Mouse (Mus musculus) limb, embryonic 14.5 days (tissue): ENCODE measurements around the gene Exosc9. TPM values are rescaled to one million over a fixed set of nuclear protein-coding genes. Genes with fewer than 3 reads are reported as not detected.
A peak's percentile ranks its signal among the peaks of the same experiment; 100 is the strongest.
"Not testable (repeated sequence)": the region's sequence is repeated elsewhere in the genome, so short reads cannot be mapped to it uniquely, and the experiment has no call there.

Experiments used
- ATAC-seq: fragments of 200-750 bp; cut with Nextera tagmentation; 2 replicates; pipeline ENCODE4 v1.8.0; 2017; ENCODE audit warnings: low read depth, moderate number of reproducible peaks, moderate TSS enrichment; ENCODE audit not compliant: low FRiP score
- DNase-seq: peaks from one replicate; pipeline ENCODE4 v3.0.0-alpha.2; 2015; ENCODE audit warnings: low spot score
- H3K27ac ChIP-seq: fragments of 300-500 bp; sonication (generic); replicated peaks from 2 replicates; pipeline ENCODE4 v1.5.1; 2014; ENCODE audit warnings: low read depth, mild to moderate bottlenecking, low read length, moderate library complexity, mixed read lengths
- H3K27me3 ChIP-seq: fragments of 300-500 bp; sonication (generic); 2 replicates; pipeline ENCODE4 v1.6.1; 2014; ENCODE audit warnings: low read length, mixed read lengths; ENCODE audit not compliant: control insufficient read depth, insufficient read depth
- H3K36me3 ChIP-seq: fragments of 300-500 bp; sonication (generic); 2 replicates; pipeline ENCODE4 v1.6.1; 2014; ENCODE audit warnings: mild to moderate bottlenecking, low read length, moderate library complexity, mixed read lengths; ENCODE audit not compliant: control insufficient read depth, insufficient read depth
- H3K4me1 ChIP-seq: fragments of 300-500 bp; sonication (generic); 2 replicates; pipeline ENCODE4 v1.6.1; 2014; ENCODE audit warnings: antibody characterized with exemption, low read length, mixed read lengths; ENCODE audit not compliant: control insufficient read depth, insufficient read depth
- H3K4me2 ChIP-seq: fragments of 300-500 bp; sonication (generic); replicated peaks from 2 replicates; pipeline ENCODE4 v1.6.1; 2014; ENCODE audit warnings: low read depth, mild to moderate bottlenecking, low read length, moderate library complexity; ENCODE audit not compliant: severe bottlenecking
- H3K4me3 ChIP-seq: fragments of 300-500 bp; sonication (generic); replicated peaks from 2 replicates; pipeline ENCODE4 v1.5.1; 2014; ENCODE audit warnings: low read length
- H3K9ac ChIP-seq: fragments of 300-500 bp; sonication (generic); 2 replicates; pipeline ENCODE4 v1.6.1; 2014; ENCODE audit warnings: mild to moderate bottlenecking, low read depth, low read length, moderate library complexity; ENCODE audit not compliant: severe bottlenecking
- H3K9me3 ChIP-seq: fragments of 300-500 bp; sonication (generic); 2 replicates; pipeline ENCODE4 v1.6.1; 2016; ENCODE audit warnings: low read length; ENCODE audit not compliant: control insufficient read depth
- POLR2A ChIP-seq: fragments of 200-500 bp; IDR thresholded peaks from 2 replicates; pipeline ENCODE4 v1.8.0; 2012; ENCODE audit warnings: inconsistent platforms, mild to moderate bottlenecking, moderate library complexity, borderline replicate concordance; ENCODE audit not compliant: insufficient read depth, insufficient read length; ENCODE audit errors: extremely low read depth
- WGBS: fragments of 180-500 bp; shearing (Covaris S2); extraction: QIAGEN DNeasy Blood & Tissue Kit; methylation state at CpG from one replicate; pipeline ENCODE4 v1.1.7; 2014; 5-methylcytosine and 5-hydroxymethylcytosine counted together
- polyA plus RNA-seq, 2 experiments: library from polyadenylated mRNA; depleted of rRNA in 1 of 2; stranded (reverse) in 1 of 2; unstranded in 1 of 2; fragments of >200 nt; fragmentation: Nextera tagmentation in 1 of 2; extraction: Ambion mirVana in 1 of 2; gene quantifications; 2 replicates each; pipeline versions ENCODE4 v1.2.1 to v1.2.3; 2012 to 2014

Gene Exosc9
- polyA plus RNA-seq, 2 experiments: 34.8 to 55.0 TPM

DNA sequence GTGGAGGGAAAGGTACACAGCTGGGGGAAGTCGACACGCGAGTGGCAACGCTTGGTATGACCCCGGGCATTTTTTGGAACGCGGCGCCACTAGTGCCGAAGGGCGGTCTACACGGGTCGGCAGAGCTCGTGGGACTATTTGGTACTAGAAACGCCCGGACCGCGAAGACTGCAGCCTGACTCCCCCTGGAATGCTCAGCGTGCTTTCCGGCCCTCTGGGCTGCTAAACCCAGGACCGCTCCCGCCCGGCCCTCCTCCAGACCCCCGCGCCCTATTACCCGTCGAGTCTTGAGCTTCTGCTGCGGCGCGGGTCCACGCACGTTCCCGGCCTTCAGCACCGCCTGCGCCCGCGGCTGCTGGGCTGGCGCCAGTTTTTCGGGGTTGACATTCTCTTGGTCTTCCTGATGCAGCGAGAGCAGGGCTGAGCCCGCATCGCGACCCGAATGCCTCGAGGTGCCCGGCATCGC, 19.0 kb downstream of the Exosc9 start:
- Histone ChIP-seq H3K9ac (peak overlapping the region; percentile 80), H3K9me3 (no peaks in the 10 kb centered on the region), H3K4me2 (peak overlapping the region; percentile 92), H3K27me3 (no peaks in the 10 kb centered on the region), H3K4me3 (peak overlapping the region; percentile 88), H3K4me1 (peaks cover 12% of the 10 kb centered on the region), H3K27ac (peak overlapping the region; percentile 81), H3K36me3 (peaks cover 35% of the 10 kb centered on the region)
- DNase-seq: no peak
- peak; percentile 4 for ATAC-seq
- TF ChIP-seq POLR2A: no peak
- 0% methylated on average over 43 of the region's 46 CpGs for WGBS

DNA sequence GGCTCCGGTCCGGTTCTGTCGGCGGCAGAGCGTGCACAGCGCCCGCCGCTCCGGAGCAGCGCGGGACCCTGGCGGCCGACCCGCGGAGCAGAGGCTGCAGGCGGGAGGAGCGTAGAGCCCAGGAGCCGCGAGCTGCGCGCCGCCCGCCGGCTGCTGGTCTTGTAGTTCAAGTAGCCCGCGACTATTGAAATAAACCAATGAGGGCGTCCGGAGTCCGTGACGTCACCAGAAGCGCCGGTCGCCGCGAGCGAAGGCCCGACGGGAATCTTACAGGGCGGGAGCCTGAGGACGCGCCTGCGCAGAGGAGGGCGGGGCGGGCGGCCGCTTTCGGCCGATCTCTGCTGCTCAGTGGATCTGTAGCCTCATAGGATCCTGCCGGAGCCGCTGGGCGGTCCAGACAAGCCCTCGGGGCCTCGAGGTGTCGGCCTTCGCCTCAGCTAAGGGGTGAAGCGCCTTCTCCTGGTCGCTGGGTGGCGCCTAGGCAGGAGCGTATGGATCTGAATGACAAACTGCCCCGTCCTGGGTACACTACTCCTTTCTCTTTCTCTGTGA, 19.5 kb downstream of the Exosc9 start, which contains the start of gene Ccna2:
Gene Ccna2, minus strand, starts transcription at position 324 of the 552 bp plus-strand sequence.
- H3K9me3 ChIP-seq: no peaks in the 10 kb centered on the region
- ATAC-seq (peak; percentile 99), DNase-seq (peak; percentile 98)
- peak; percentile 58; the same call in 1 of the 2 replicates for TF ChIP-seq POLR2A
- H3K4me2 ChIP-seq: peak within 1 kb of the TSS; percentile 92
- H3K9ac ChIP-seq: peak within 1 kb of the TSS; percentile 80
- peaks cover 30% of the 10 kb centered on the region for H3K36me3 ChIP-seq
- peak within 1 kb of the TSS; percentile 81 for H3K27ac ChIP-seq
- peak within 1 kb of the TSS; percentile 88 for H3K4me3 ChIP-seq
- peaks cover 12% of the 10 kb centered on the region for H3K4me1 ChIP-seq
- no peaks in the 10 kb centered on the region for H3K27me3 ChIP-seq
- under 1% methylated on average over 50 of the region's 60 CpGs for WGBS

DNA sequence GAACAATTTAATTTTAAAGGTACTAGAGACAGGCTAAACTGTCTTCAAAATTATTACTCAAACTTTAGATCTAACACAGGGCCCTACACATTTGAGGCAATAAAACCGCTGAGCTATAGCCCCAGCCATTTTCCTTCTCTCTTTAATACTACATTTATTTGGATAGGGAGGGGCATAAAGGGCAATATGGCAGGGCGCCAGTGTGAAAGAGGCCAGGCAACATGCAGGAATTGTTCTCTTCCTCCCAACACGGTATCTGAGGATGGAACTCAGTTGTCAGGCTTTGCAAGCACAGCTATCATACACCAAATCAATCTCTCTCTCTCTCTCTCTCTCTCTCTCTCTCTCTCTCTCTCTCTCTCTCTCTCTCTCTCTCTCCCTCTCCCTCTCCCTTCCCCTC, 46.4 kb downstream of the Exosc9 start:
- Histone ChIP-seq H3K4me3 (no peak overlapping the region), H3K4me1 (no peaks in the 10 kb centered on the region), H3K9me3 (no peaks in the 10 kb centered on the region), H3K4me2 (no peak overlapping the region), H3K27ac (no peak overlapping the region), H3K9ac (no peak overlapping the region), H3K36me3 (peaks cover 3% of the 10 kb centered on the region; the same call in 1 of the 2 replicates), H3K27me3 (no peaks in the 10 kb centered on the region)
- TF ChIP-seq POLR2A: no peak
- 44% methylated on average over 3 of the region's 3 CpGs for WGBS
- peak; percentile 3 for DNase-seq
- ATAC-seq: no peak

DNA sequence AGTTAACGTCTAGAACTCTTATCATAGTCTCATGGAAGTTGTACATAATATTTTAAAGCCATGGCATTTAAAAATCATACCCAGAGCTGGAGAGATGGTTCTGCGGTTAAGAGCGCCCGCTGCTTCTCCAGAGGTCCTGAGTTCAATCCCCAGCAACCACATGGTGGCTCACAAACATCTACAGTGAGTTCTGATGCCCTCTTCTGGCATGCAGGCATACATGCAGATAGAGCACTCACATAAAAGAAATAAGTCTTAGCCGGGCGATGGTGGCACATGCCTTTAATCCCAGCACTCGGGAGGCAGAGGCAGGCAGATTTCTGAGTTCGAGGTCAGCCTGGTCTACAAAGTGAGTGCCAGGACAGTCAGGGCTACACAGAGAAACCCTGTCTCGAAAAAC, 47.4 kb downstream of the Exosc9 start:
- not testable (repeated sequence) for H3K9ac ChIP-seq, H3K9me3 ChIP-seq, H3K36me3 ChIP-seq, H3K27ac ChIP-seq, H3K27me3 ChIP-seq, H3K4me2 ChIP-seq, H3K4me3 ChIP-seq, H3K4me1 ChIP-seq, ATAC-seq, DNase-seq
- 90% methylated on average over 9 of the region's 9 CpGs for WGBS

DNA sequence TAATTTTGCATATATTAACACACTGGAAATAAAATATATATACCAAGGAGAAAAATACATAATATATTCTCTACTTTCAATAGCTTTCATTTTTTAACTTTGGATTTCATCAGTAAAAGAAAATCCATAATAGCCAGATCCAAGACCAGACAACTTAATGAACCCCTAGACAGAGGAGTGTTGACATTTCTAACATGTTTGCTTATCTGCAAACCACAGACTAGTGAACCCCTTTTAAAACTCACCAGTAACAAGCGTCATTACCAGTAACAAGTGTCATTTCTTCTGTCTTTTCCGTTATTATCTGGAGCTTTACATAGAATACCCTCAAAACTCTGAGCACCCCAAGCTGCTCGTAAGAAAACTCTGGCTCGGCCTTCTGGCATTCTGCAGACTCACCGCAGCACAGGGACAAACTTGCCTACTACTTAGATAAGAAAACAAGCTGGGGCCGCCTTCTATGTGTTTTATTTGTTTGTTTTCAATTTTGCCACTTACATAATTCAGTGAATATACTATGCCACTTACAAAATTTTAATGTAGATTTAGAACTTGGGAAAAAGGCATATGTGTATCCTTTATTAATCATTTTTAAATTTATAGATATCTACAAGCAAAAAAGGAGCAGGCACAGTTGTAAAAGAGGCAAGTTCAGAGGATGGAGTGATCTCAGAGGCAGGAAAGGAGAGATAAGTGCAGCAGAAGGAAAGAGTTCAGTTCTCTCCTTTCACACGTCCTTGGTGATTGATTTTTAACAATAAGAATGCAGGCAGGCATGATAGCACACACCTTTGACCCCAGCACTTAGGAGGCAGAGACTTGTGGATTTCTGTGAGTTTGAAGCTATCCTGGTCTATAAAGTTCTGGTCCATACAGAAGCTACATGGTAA, 53.7 kb downstream of the Exosc9 start:
- H3K9ac ChIP-seq: no peak overlapping the region

More for the DNA sequence above, 53.7 kb downstream of the Exosc9 start:
- no peak for TF ChIP-seq POLR2A
- no peak for DNase-seq
- 83% methylated on average over 7 of the region's 7 CpGs for WGBS
- ATAC-seq: no peak
- peaks cover 2% of the 10 kb centered on the region; the same call in 1 of the 2 replicates for H3K36me3 ChIP-seq
- no peaks in the 10 kb centered on the region for H3K9me3 ChIP-seq
- no peaks in the 10 kb centered on the region for H3K4me1 ChIP-seq
- H3K4me3 ChIP-seq: no peak overlapping the region
- H3K4me2 ChIP-seq: no peak overlapping the region
- no peak overlapping the region for H3K27ac ChIP-seq
- no peaks in the 10 kb centered on the region for H3K27me3 ChIP-seq
